Mouse (Mus musculus): Measurements from ENCODE around the gene Rph3a. TPM values are rescaled to one million over a fixed set of nuclear protein-coding genes. Genes with fewer than 3 reads are reported as not detected.

The Rph3a gene
- 0.67 TPM for polyA plus RNA-seq (2017; shearing (Covaris generic))

GRCm38 (mm10) chr5:121009811-121010569, at the start of gene Rph3a:
Rph3a (minus strand) TSS chr5:121010092.

GRCm38 (mm10) chr5:120914204-120914603, 95.7 kb downstream of the Rph3a start, which contains the start of gene Oas1d:
Oas1d (plus strand) TSS chr5:120914536.

DNA sequence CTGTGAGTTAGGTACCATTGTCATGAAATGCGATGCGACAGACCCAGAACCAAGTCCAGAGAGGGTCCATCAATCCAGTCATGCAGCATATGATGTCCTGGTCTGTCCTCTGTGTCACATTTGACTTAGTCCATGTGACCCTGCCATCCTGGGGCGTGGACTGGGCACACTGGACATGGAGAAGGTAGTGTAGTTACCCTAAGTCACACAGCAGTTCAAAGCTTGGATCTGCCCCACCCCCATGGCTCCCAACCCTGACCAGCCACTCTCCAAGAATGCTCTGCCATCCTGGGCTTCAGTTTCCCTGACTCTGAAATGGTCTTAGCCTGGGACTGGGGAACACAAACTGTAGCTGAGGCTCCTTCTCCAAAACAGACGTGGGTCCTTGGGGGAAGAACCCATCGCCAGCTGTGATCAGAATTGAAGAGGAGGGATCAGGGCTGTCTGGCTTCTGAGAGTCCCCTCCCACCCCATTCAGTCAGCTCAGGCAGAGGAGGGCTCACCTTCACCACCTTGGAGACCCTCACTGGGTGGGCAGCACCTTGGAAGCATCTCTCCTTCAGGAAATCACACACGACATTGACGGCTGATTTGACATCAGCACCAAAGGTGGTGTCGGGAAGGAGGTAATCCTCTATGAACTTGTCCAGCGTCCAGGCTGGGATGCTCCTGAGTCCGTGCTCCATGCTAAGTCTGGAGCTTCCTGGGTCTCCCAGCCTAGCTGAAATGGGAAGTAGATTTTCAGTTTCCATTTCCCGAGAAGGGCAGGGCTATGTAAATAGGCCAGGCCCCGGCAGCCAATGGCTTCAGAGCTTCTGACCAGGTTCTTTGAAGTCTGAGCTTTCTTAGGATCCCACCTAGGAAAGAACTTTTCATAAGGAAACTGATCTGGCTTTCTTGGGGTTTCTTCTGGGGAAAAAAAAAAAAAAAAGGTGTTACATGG, 102.8 kb downstream of the Rph3a start, which contains the start of gene Oas1a:
TSS of gene Oas1a (minus strand) at position 731 of the 943 bp plus-strand sequence.

Other genes with a start within 250 kb of the Rph3a start
- gene Oas3, start 232.4 kb downstream of the Rph3a start, polyA plus RNA-seq (2017; shearing (Covaris generic)) = 20.1 TPM
- not detected for gene Oas1e, start 214.6 kb downstream of the Rph3a start, polyA plus RNA-seq (2017; shearing (Covaris generic))
- 7.9 TPM for gene Oas1c, start 197.6 kb downstream of the Rph3a start, polyA plus RNA-seq (2017; shearing (Covaris generic))
- gene Oas1f, start 162.7 kb downstream of the Rph3a start, polyA plus RNA-seq (2017; shearing (Covaris generic)) = not detected
- gene Oas1h, start 148.7 kb downstream of the Rph3a start, polyA plus RNA-seq (2017; shearing (Covaris generic)) = not detected
- not detected for gene Oas1g, start 122.5 kb downstream of the Rph3a start, polyA plus RNA-seq (2017; shearing (Covaris generic))
- 39.7 TPM for gene Oas1a, start 102.6 kb downstream of the Rph3a start, polyA plus RNA-seq (2017; shearing (Covaris generic))
- gene Oas1d, start 95.6 kb downstream of the Rph3a start, polyA plus RNA-seq (2017; shearing (Covaris generic)) = not detected
- gene Ptpn11, start 181.3 kb upstream of the Rph3a start, polyA plus RNA-seq (2017; shearing (Covaris generic)) = 35.3 TPM
- gene Rpl6, start 194.4 kb upstream of the Rph3a start, polyA plus RNA-seq (2017; shearing (Covaris generic)) = 771 TPM
- 6.5 TPM for gene Hectd4, start 210.1 kb upstream of the Rph3a start, polyA plus RNA-seq (2017; shearing (Covaris generic))